ENCODE assay signal across 17 mouse cellular contexts in the genomic region with DNA sequence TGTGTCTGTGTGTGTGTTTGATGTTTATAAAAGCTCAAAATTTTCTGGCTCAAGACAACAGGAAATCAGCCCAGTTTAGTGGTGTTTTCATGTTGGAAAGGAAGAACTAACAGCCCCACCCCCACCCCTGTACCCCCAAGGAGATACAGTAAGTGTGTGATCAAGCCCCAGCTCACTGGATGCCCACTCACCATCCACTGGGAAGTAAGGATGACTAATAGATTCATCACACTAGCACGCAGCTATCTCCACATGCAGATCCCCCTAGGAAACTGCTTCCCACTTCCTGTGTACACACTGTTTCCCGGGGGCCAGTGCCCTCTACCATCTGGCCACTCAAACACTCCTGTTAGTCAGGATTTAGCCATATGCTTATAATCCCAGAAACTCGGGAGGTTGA. TPM values are rescaled to one million over a fixed set of nuclear protein-coding genes. Genes with fewer than 3 reads are reported as not detected.
DNase-seq lines count a peak whose midpoint lies in the region; ATAC-seq and TF ChIP-seq lines count a peak whose summit lies in the region.
"Had no signal": no experiment of that assay in that cellular context is flagged by ENCODE, and none has a peak within 500 bp of the region (broad histone marks: within the 10 kb centered on the region; RNA-seq: fewer than 3 reads in every experiment).

No protein-coding gene starts in this region.

- no peak for DNase-seq in lung, postnatal 0 days (ENCODE audit: low spot score)
- no peak for DNase-seq in lung, postnatal 4 days
- DNase-seq in 3T3-L1 (ENCODE audit: low read depth, low spot score) (peak; percentile 69), 416B (ENCODE audit: low read depth) (peak; percentile 60)
- peak; percentile 47 for DNase-seq in brain, adult 2 months (ENCODE audit: low read depth, low spot score)
- no peak for DNase-seq in cerebellum, adult 9-10 months
- DNase-seq: adrenal gland, adult 8-10 months; adrenal gland, postnatal 36 days; cerebellum, adult 11 months; cerebellum, adult 8-10 months; gastrocnemius, postnatal 36 days; heart, adult 11 months; heart, postnatal 36 days had no signal

- H3K27me3 ChIP-seq in lung, postnatal 0 days (replicated peaks; ENCODE audit: insufficient read depth, low read length) = no peaks in the 10 kb centered on the region
- H3K27me3 ChIP-seq: embryonic facial prominence, embryonic 12.5 days; forebrain, embryonic 15.5 days; heart, embryonic 13.5 days; hindbrain, embryonic 15.5 days had no signal

- no peaks in the 10 kb centered on the region for H3K36me3 ChIP-seq in lung, postnatal 0 days (ENCODE audit: insufficient read depth, low read length)
- H3K36me3 ChIP-seq: embryonic facial prominence, embryonic 12.5 days; forebrain, embryonic 15.5 days; heart, embryonic 13.5 days; hindbrain, embryonic 15.5 days had no signal

- H3K4me1 ChIP-seq in lung, postnatal 0 days (ENCODE audit: insufficient read depth, low read depth, low read length) = peaks cover 5% of the 10 kb centered on the region; the same call in 1 of the 2 replicates
- H3K4me1 ChIP-seq: embryonic facial prominence, embryonic 12.5 days had no signal

- TF ChIP-seq EP300 in lung, postnatal 0 days (IDR thresholded peaks at IDR 0.05) = no peak

- H3K4me2 ChIP-seq in lung, postnatal 0 days (replicated peaks; ENCODE audit: low read depth, low read length) = no peak overlapping the region
- H3K4me2 ChIP-seq: embryonic facial prominence, embryonic 12.5 days; forebrain, embryonic 15.5 days; heart, embryonic 13.5 days; hindbrain, embryonic 15.5 days had no signal

- no peak overlapping the region for H3K4me3 ChIP-seq in lung, postnatal 0 days (ENCODE audit: low read depth, low read length)
- H3K4me3 ChIP-seq: embryonic facial prominence, embryonic 12.5 days; forebrain, embryonic 15.5 days; heart, embryonic 13.5 days; hindbrain, embryonic 15.5 days had no signal

- no peak overlapping the region for H3K9ac ChIP-seq in lung, postnatal 0 days (replicated peaks; ENCODE audit: low read depth)
- H3K9ac ChIP-seq: embryonic facial prominence, embryonic 12.5 days; forebrain, embryonic 15.5 days; heart, embryonic 13.5 days; hindbrain, embryonic 15.5 days had no signal

- WGBS in lung, postnatal 0 days = 22% methylated on average over 3 of the region's 3 CpGs

- H3K9me3 ChIP-seq in lung, postnatal 0 days (ENCODE audit: low read length) = no peaks in the 10 kb centered on the region
- H3K9me3 ChIP-seq: embryonic facial prominence, embryonic 12.5 days; forebrain, embryonic 15.5 days; heart, embryonic 13.5 days; hindbrain, embryonic 15.5 days had no signal

- H3K27ac ChIP-seq in lung, postnatal 0 days (ENCODE audit: low read length) = no peak overlapping the region
- H3K27ac ChIP-seq: embryonic facial prominence, embryonic 12.5 days; forebrain, embryonic 15.5 days; heart, embryonic 13.5 days; hindbrain, embryonic 15.5 days had no signal

- TF ChIP-seq CTCF in lung, postnatal 0 days (IDR thresholded peaks at IDR 0.05) = no peak

- peak; percentile 47 for ATAC-seq in lung, postnatal 0 days
- ATAC-seq: forebrain, embryonic 15.5 days had no signal

RNA-seq across cellular contexts. Expression of a gene that starts 17.5 kb away (rescaled TPM):
- polyA plus RNA-seq in lung, postnatal 0 days (2015; fragmentation: Nextera tagmentation; extraction: Ambion mirVana) = 2.5 and 3.0 TPM in 2 replicates

Comparison
In these comparisons a context has a peak if more than half of its experiments do, and no peak if none do; other contexts are left out.
1. DNase-seq: peak in 3T3-L1 (single experiment), 416B (single experiment) and brain, adult 2 months (single experiment); none in lung, postnatal 0 days (single experiment), lung, postnatal 4 days (0 of 2) and cerebellum, adult 9-10 months (single experiment).